Mouse (Mus musculus) erythroblast, embryonic 14.5 days (primary cell): ENCODE measurements around the gene Coro1b.
"Not testable (repeated sequence)": the region's sequence is repeated elsewhere in the genome, so short reads cannot be mapped to it uniquely, and the experiment has no call there.

Source experiments
- GATA1 ChIP-seq: IDR thresholded peaks from 2 replicates; pipeline ENCODE4 v1.6.1; 2012; ENCODE audit warnings: low read length, inconsistent platforms, mixed read lengths
- TAL1 ChIP-seq: IDR thresholded peaks from 3 replicates; pipeline ENCODE4 v1.6.1; 2012; ENCODE audit warnings: low read length, inconsistent platforms, mixed read lengths

- not testable (repeated sequence) for TF ChIP-seq GATA1, TAL1
Observed at GRCm38 (mm10) chr19:4135963-4136345, 12.5 kb upstream of the Coro1b start.
